Mouse (Mus musculus): ENCODE measurements around the gene Kank3. TPM values are rescaled to one million over a fixed set of nuclear protein-coding genes. Genes with fewer than 3 reads are reported as not detected.

Kank3 gene
- polyA plus RNA-seq, 1 experiment from 2014 or later = 29.0 TPM

- ATAC-seq (ENCODE audit: insufficient read depth, low FRiP score) = no peak
- peak overlapping the region; percentile 86 for H3K4me2 ChIP-seq (ENCODE audit: low read depth, low read length)
- peaks cover 19% of the 10 kb centered on the region; the same call in 1 of the 2 replicates for H3K36me3 ChIP-seq (ENCODE audit: control insufficient read depth, insufficient read depth, low read length)
- H3K9me3 ChIP-seq (replicated peaks; ENCODE audit: control insufficient read depth, low read length) = no peaks in the 10 kb centered on the region
- 88% methylated on average over 8 of the region's 8 CpGs for WGBS
- H3K4me3 ChIP-seq (replicated peaks; ENCODE audit: low read length) = peak overlapping the region; percentile 83
- peak overlapping the region; percentile 15; the same call in 1 of the 2 replicates for H3K9ac ChIP-seq (ENCODE audit: low read length)
- no peaks in the 10 kb centered on the region for H3K27me3 ChIP-seq (ENCODE audit: control insufficient read depth, insufficient read depth, low read length)
- no peak overlapping the region for H3K27ac ChIP-seq (ENCODE audit: low read length)
- peaks cover 28% of the 10 kb centered on the region for H3K4me1 ChIP-seq (ENCODE audit: control insufficient read depth, insufficient read depth, low read length)
Observed at GRCm38 (mm10) chr17:33825462-33825861, 15.1 kb downstream of the Kank3 start.

- H3K4me1 ChIP-seq (ENCODE audit: control insufficient read depth, insufficient read depth, low read length) = peaks cover 25% of the 10 kb centered on the region
- no peak for ATAC-seq (ENCODE audit: insufficient read depth, low FRiP score)
- H3K36me3 ChIP-seq (ENCODE audit: control insufficient read depth, insufficient read depth, low read length) = peaks cover 22% of the 10 kb centered on the region; the same call in 1 of the 2 replicates
- H3K9me3 ChIP-seq (replicated peaks; ENCODE audit: control insufficient read depth, low read length) = no peaks in the 10 kb centered on the region
- H3K4me2 ChIP-seq (ENCODE audit: low read depth, low read length) = no peak overlapping the region
- WGBS = 0% methylated on average over 3 of the region's 3 CpGs
- H3K27me3 ChIP-seq (ENCODE audit: control insufficient read depth, insufficient read depth, low read length) = no peaks in the 10 kb centered on the region
- no peak overlapping the region for H3K27ac ChIP-seq (ENCODE audit: low read length)
- no peak overlapping the region for H3K4me3 ChIP-seq (replicated peaks; ENCODE audit: low read length)
- H3K9ac ChIP-seq (ENCODE audit: low read length) = no peak overlapping the region
Observed at GRCm38 (mm10) chr17:33826850-33827249, 16.5 kb downstream of the Kank3 start.

GRCm38 (mm10) chr17:33828892-33829291, 18.6 kb downstream of the Kank3 start:
- Histone ChIP-seq H3K9me3 (replicated peaks; ENCODE audit: control insufficient read depth, low read length) (no peaks in the 10 kb centered on the region), H3K4me3 (replicated peaks; ENCODE audit: low read length) (no peak overlapping the region), H3K4me2 (ENCODE audit: low read depth, low read length) (no peak overlapping the region), H3K9ac (ENCODE audit: low read length) (no peak overlapping the region), H3K4me1 (ENCODE audit: control insufficient read depth, insufficient read depth, low read length) (peaks cover 18% of the 10 kb centered on the region), H3K36me3 (ENCODE audit: control insufficient read depth, insufficient read depth, low read length) (peaks cover 22% of the 10 kb centered on the region; the same call in 1 of the 2 replicates), H3K27me3 (ENCODE audit: control insufficient read depth, insufficient read depth, low read length) (no peaks in the 10 kb centered on the region), H3K27ac (ENCODE audit: low read length) (0 out of 2 replicates have a peak overlapping the region, but pooled peaks have one; percentile 31)
- WGBS = 34% methylated on average over 2 of the region's 2 CpGs
- ATAC-seq (ENCODE audit: insufficient read depth, low FRiP score) = peak; percentile 72

GRCm38 (mm10) chr17:33829561-33829960, 19.2 kb downstream of the Kank3 start:
- WGBS = 90% methylated on average over 10 of the region's 10 CpGs
- no peak overlapping the region for H3K9ac ChIP-seq (ENCODE audit: low read length)
- no peak overlapping the region for H3K4me2 ChIP-seq (ENCODE audit: low read depth, low read length)
- H3K4me3 ChIP-seq (replicated peaks; ENCODE audit: low read length) = no peak overlapping the region
- H3K4me1 ChIP-seq (ENCODE audit: control insufficient read depth, insufficient read depth, low read length) = peaks cover 18% of the 10 kb centered on the region
- peaks cover 22% of the 10 kb centered on the region; the same call in 1 of the 2 replicates for H3K36me3 ChIP-seq (ENCODE audit: control insufficient read depth, insufficient read depth, low read length)
- no peaks in the 10 kb centered on the region for H3K9me3 ChIP-seq (replicated peaks; ENCODE audit: control insufficient read depth, low read length)
- 0 out of 2 replicates have a peak overlapping the region, but pooled peaks have one; percentile 31 for H3K27ac ChIP-seq (ENCODE audit: low read length)
- no peak for ATAC-seq (ENCODE audit: insufficient read depth, low FRiP score)
- no peaks in the 10 kb centered on the region for H3K27me3 ChIP-seq (ENCODE audit: control insufficient read depth, insufficient read depth, low read length)

GRCm38 (mm10) chr17:33842966-33843795, 32.9 kb downstream of the Kank3 start, which contains the start of gene Cd320:
Cd320 (plus strand) TSS chr17:33843091.
- Histone ChIP-seq H3K36me3 (ENCODE audit: control insufficient read depth, insufficient read depth, low read length) (no peaks in the 10 kb centered on the region), H3K4me1 (ENCODE audit: control insufficient read depth, insufficient read depth, low read length) (peaks cover 11% of the 10 kb centered on the region; the same call in 1 of the 2 replicates), H3K4me3 (replicated peaks; ENCODE audit: low read length) (peak within 1 kb of the TSS; percentile 95), H3K9me3 (replicated peaks; ENCODE audit: control insufficient read depth, low read length) (no peaks in the 10 kb centered on the region), H3K27ac (ENCODE audit: low read length) (no peak within 1 kb of the TSS), H3K9ac (ENCODE audit: low read length) (peak within 1 kb of the TSS; percentile 85), H3K4me2 (ENCODE audit: low read depth, low read length) (peak within 1 kb of the TSS; percentile 98), H3K27me3 (ENCODE audit: control insufficient read depth, insufficient read depth, low read length) (no peaks in the 10 kb centered on the region)
- ATAC-seq (ENCODE audit: insufficient read depth, low FRiP score) = peak; percentile 93
- under 1% methylated on average over 45 of the region's 45 CpGs for whole genome bisulfite sequencing

- Histone ChIP-seq H3K4me3 (replicated peaks; ENCODE audit: low read length) (no peak overlapping the region), H3K27me3 (ENCODE audit: control insufficient read depth, insufficient read depth, low read length) (no peaks in the 10 kb centered on the region), H3K4me2 (ENCODE audit: low read depth, low read length) (no peak overlapping the region), H3K36me3 (ENCODE audit: control insufficient read depth, insufficient read depth, low read length) (no peaks in the 10 kb centered on the region), H3K9me3 (replicated peaks; ENCODE audit: control insufficient read depth, low read length) (no peaks in the 10 kb centered on the region), H3K27ac (ENCODE audit: low read length) (no peak overlapping the region), H3K4me1 (ENCODE audit: control insufficient read depth, insufficient read depth, low read length) (peaks cover 11% of the 10 kb centered on the region; the same call in 1 of the 2 replicates), H3K9ac (ENCODE audit: low read length) (peak overlapping the region; percentile 85; the same call in 1 of the 2 replicates)
- 64% methylated on average over 1 of the region's 1 CpGs for WGBS
- ATAC-seq (ENCODE audit: insufficient read depth, low FRiP score) = no peak
Observed at GRCm38 (mm10) chr17:33844196-33844595, 33.9 kb downstream of the Kank3 start.

GRCm38 (mm10) chr17:33848139-33848538, 37.8 kb downstream of the Kank3 start:
- no peaks in the 10 kb centered on the region for H3K9me3 ChIP-seq (replicated peaks; ENCODE audit: control insufficient read depth, low read length)
- H3K27me3 ChIP-seq (ENCODE audit: control insufficient read depth, insufficient read depth, low read length) = no peaks in the 10 kb centered on the region
- ATAC-seq (ENCODE audit: insufficient read depth, low FRiP score) = no peak
- H3K36me3 ChIP-seq (ENCODE audit: control insufficient read depth, insufficient read depth, low read length) = no peaks in the 10 kb centered on the region
- peaks cover 8% of the 10 kb centered on the region; the same call in 1 of the 2 replicates for H3K4me1 ChIP-seq (ENCODE audit: control insufficient read depth, insufficient read depth, low read length)
- H3K4me2 ChIP-seq (ENCODE audit: low read depth, low read length) = no peak overlapping the region
- no peak overlapping the region for H3K27ac ChIP-seq (ENCODE audit: low read length)
- WGBS = 86% methylated on average over 8 of the region's 8 CpGs
- H3K9ac ChIP-seq (ENCODE audit: low read length) = no peak overlapping the region
- H3K4me3 ChIP-seq (replicated peaks; ENCODE audit: low read length) = no peak overlapping the region

GRCm38 (mm10) chr17:33851331-33851730, 41.0 kb downstream of the Kank3 start:
- Histone ChIP-seq H3K9ac (ENCODE audit: low read length) (no peak overlapping the region), H3K36me3 (ENCODE audit: control insufficient read depth, insufficient read depth, low read length) (no peaks in the 10 kb centered on the region), H3K27ac (ENCODE audit: low read length) (no peak overlapping the region), H3K4me2 (ENCODE audit: low read depth, low read length) (no peak overlapping the region), H3K4me1 (ENCODE audit: control insufficient read depth, insufficient read depth, low read length) (no peaks in the 10 kb centered on the region), H3K4me3 (replicated peaks; ENCODE audit: low read length) (no peak overlapping the region), H3K27me3 (ENCODE audit: control insufficient read depth, insufficient read depth, low read length) (no peaks in the 10 kb centered on the region), H3K9me3 (replicated peaks; ENCODE audit: control insufficient read depth, low read length) (no peaks in the 10 kb centered on the region)
- WGBS = 22% methylated on average over 1 of the region's 1 CpGs
- ATAC-seq (ENCODE audit: insufficient read depth, low FRiP score) = no peak

GRCm38 (mm10) chr17:33857816-33858215, 47.5 kb downstream of the Kank3 start:
- Histone ChIP-seq H3K36me3 (ENCODE audit: control insufficient read depth, insufficient read depth, low read length) (no peaks in the 10 kb centered on the region), H3K9ac (ENCODE audit: low read length) (no peak overlapping the region), H3K4me3 (replicated peaks; ENCODE audit: low read length) (no peak overlapping the region), H3K9me3 (replicated peaks; ENCODE audit: control insufficient read depth, low read length) (no peaks in the 10 kb centered on the region), H3K27me3 (ENCODE audit: control insufficient read depth, insufficient read depth, low read length) (no peaks in the 10 kb centered on the region), H3K4me1 (ENCODE audit: control insufficient read depth, insufficient read depth, low read length) (no peaks in the 10 kb centered on the region), H3K27ac (ENCODE audit: low read length) (no peak overlapping the region), H3K4me2 (ENCODE audit: low read depth, low read length) (no peak overlapping the region)
- no peak for ATAC-seq (ENCODE audit: insufficient read depth, low FRiP score)
- WGBS = 79% methylated on average over 4 of the region's 4 CpGs
